Mouse (Mus musculus): ENCODE results near the gene Isca2.

The Isca2 gene

GRCm38 (mm10) chr12:84771981-84772520 lies 1.0 kb upstream of the Isca2 start:
- peak; percentile 65 for DNase-seq (ENCODE audit: low spot score)

- DNase-seq (ENCODE audit: low spot score): peak; percentile 14
These were observed 425 bp downstream of the Isca2 start for GRCm38 (mm10) chr12:84773476-84773875.

- DNase-seq (ENCODE audit: low spot score): no peak
These were observed 1.3 kb downstream of the Isca2 start for GRCm38 (mm10) chr12:84774376-84774775.

- no peak for DNase-seq (ENCODE audit: low spot score)
These were observed 3.2 kb downstream of the Isca2 start for GRCm38 (mm10) chr12:84776229-84776628.

- peak; percentile 94 for DNase-seq (ENCODE audit: low spot score)
These were observed 11.7 kb downstream of the Isca2 start for GRCm38 (mm10) chr12:84784604-84785381.

- no peak for DNase-seq (ENCODE audit: low spot score)
These were observed 13.0 kb downstream of the Isca2 start for GRCm38 (mm10) chr12:84786091-84786490.

GRCm38 (mm10) chr12:84790853-84791252 lies 17.8 kb downstream of the Isca2 start:
- DNase-seq (ENCODE audit: low spot score): no peak

- DNase-seq (ENCODE audit: low spot score): no peak
These were observed 19.6 kb downstream of the Isca2 start for GRCm38 (mm10) chr12:84792629-84793028.

GRCm38 (mm10) chr12:84794647-84795046 lies 21.6 kb downstream of the Isca2 start:
- no peak for DNase-seq (ENCODE audit: low spot score)

GRCm38 (mm10) chr12:84799086-84799485 lies 26.0 kb downstream of the Isca2 start:
- no peak for DNase-seq (ENCODE audit: low spot score)

- no peak for DNase-seq (ENCODE audit: low spot score)
These were observed 27.4 kb downstream of the Isca2 start for GRCm38 (mm10) chr12:84800419-84800818.

GRCm38 (mm10) chr12:84801532-84802110 lies 28.6 kb downstream of the Isca2 start:
- no peak for DNase-seq (ENCODE audit: low spot score)

- DNase-seq (ENCODE audit: low spot score): no peak
These were observed 29.6 kb downstream of the Isca2 start for GRCm38 (mm10) chr12:84802625-84803024.

- DNase-seq (ENCODE audit: low spot score): no peak
These were observed 32.3 kb downstream of the Isca2 start for GRCm38 (mm10) chr12:84805228-84805842.

GRCm38 (mm10) chr12:84806010-84806409 lies 33.0 kb downstream of the Isca2 start:
- DNase-seq (ENCODE audit: low spot score): no peak

GRCm38 (mm10) chr12:84806726-84807125 lies 33.7 kb downstream of the Isca2 start:
- DNase-seq (ENCODE audit: low spot score): no peak

- DNase-seq (ENCODE audit: low spot score): peak; percentile 8
These were observed 34.3 kb downstream of the Isca2 start for GRCm38 (mm10) chr12:84807351-84807750.

- DNase-seq (ENCODE audit: low spot score): no peak
These were observed 36.0 kb downstream of the Isca2 start for GRCm38 (mm10) chr12:84809033-84809432.

GRCm38 (mm10) chr12:84810810-84811209 lies 37.8 kb downstream of the Isca2 start:
- no peak for DNase-seq (ENCODE audit: low spot score)

- DNase-seq (ENCODE audit: low spot score): no peak
These were observed 38.5 kb downstream of the Isca2 start for GRCm38 (mm10) chr12:84811510-84811909.

GRCm38 (mm10) chr12:84812004-84812403 lies 39.0 kb downstream of the Isca2 start:
- DNase-seq (ENCODE audit: low spot score): peak; percentile 16

- DNase-seq (ENCODE audit: low spot score): peak; percentile 14
These were observed 40.7 kb downstream of the Isca2 start for GRCm38 (mm10) chr12:84813773-84814172.
